Mouse (Mus musculus): Measurements from ENCODE around the gene Kcnd2. TPM values are rescaled to one million over a fixed set of nuclear protein-coding genes. Genes with fewer than 3 reads are reported as not detected.

The Kcnd2 gene
- total RNA-seq, 1 experiment from 2014 or later = not detected

GRCm38 (mm10) chr6:21774213-21774916 lies 559.1 kb downstream of the Kcnd2 start:
- ATAC-seq (ENCODE audit: extremely low read depth, insufficient number of reproducible peaks, low FRiP score, poor library complexity, severe bottlenecking) = no peak

Measured in neutrophil, adult 5-6 weeks (primary cell).